Mouse (Mus musculus) limb, embryonic 10.5 days (tissue): ENCODE data around the gene Ube2m. TPM values are rescaled to one million over a fixed set of nuclear protein-coding genes. Genes with fewer than 3 reads are reported as not detected.
A peak's percentile ranks its signal among the peaks of the same experiment; 100 is the strongest.

ENCODE experiments used
- DNase-seq: peaks from one replicate; pipeline ENCODE4 v3.0.0-alpha.2; 2017; ENCODE audit warnings: low spot score
- H3K27ac ChIP-seq: fragments of 300-500 bp; sonication (generic); 2 replicates; pipeline ENCODE4 v1.5.1; 2016; ENCODE audit warnings: mild to moderate bottlenecking
- H3K27me3 ChIP-seq: fragments of 300-500 bp; sonication (generic); 2 replicates; pipeline ENCODE4 v1.6.1; 2016; ENCODE audit warnings: low read depth, mild to moderate bottlenecking; ENCODE audit not compliant: poor library complexity, severe bottlenecking
- H3K36me3 ChIP-seq: fragments of 300-500 bp; sonication (generic); 2 replicates; pipeline ENCODE4 v1.6.1; 2016; ENCODE audit warnings: mild to moderate bottlenecking, moderate library complexity
- H3K4me1 ChIP-seq: fragments of 300-500 bp; sonication (generic); 2 replicates; pipeline ENCODE4 v1.6.1; 2016
- H3K4me3 ChIP-seq: fragments of 300-500 bp; sonication (generic); 2 replicates; pipeline ENCODE4 v1.5.1; 2016; ENCODE audit warnings: mild to moderate bottlenecking, moderate library complexity
- H3K9me3 ChIP-seq: fragments of 300-500 bp; sonication (generic); replicated peaks from 2 replicates; pipeline ENCODE4 v1.6.1; 2016; ENCODE audit warnings: mild to moderate bottlenecking
- WGBS: fragments of 180-500 bp; shearing (Covaris S2); methylation state at CpG from one replicate; pipeline ENCODE4 v1.1.7; 2016; 5-methylcytosine and 5-hydroxymethylcytosine counted together
- polyA plus RNA-seq: library from polyadenylated mRNA; unstranded; fragments of >200 nt; fragmentation: Nextera tagmentation; extraction: Ambion mirVana; gene quantifications from 2 replicates; pipeline ENCODE4 v1.2.1, GENCODE M21; 2016

Gene Ube2m
- polyA plus RNA-seq, 1 experiment from 2014 or later = 182 TPM

DNA sequence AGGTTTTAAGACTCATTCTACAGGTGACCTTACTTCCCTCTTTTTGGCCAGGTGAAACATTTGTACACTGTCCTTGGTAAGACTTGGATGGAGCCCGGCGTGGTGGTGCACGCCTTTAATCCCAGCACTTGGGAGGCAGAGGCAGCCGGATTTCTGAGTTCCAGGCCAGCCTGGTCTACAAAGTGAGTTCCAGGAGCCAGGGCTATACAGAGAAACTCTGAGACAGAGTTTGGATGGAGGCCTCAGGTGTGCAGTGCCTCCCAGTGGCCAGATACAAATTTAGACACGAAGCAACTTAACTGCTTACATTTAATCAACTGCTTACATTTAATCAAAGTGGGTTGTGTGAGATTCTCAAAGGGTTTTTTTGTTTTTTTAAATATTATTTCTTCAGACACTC lies 7.0 kb downstream of the Ube2m start:
- H3K27ac ChIP-seq = no peak overlapping the region
- no peak for DNase-seq
- no peaks in the 10 kb centered on the region for H3K27me3 ChIP-seq
- H3K4me3 ChIP-seq = no peak overlapping the region
- no peaks in the 10 kb centered on the region for H3K9me3 ChIP-seq
- 81% methylated on average over 5 of the region's 5 CpGs for WGBS
- H3K4me1 ChIP-seq = peaks cover 40% of the 10 kb centered on the region
- peaks cover 96% of the 10 kb centered on the region for H3K36me3 ChIP-seq

DNA sequence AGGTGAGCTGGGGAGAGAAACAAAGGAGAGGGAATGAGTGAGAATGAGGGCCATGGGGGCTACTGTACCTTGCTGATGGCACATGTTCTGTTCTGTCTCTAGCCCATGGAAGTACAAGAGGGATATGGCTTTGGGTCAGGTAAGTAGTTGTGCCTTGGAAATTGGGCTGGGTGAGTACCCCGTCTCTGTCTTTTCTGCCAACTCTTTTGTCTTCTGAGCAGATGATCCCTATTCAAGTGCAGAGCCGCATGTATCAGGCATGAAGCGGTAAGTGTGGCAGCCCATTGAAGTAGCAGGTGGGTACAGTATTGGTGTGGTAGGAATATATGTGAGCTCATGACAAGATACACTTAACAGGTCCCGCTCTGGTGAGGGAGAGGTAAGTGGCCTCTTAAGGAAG lies 9.1 kb downstream of the Ube2m start:
- no peak overlapping the region for H3K4me3 ChIP-seq
- H3K4me1 ChIP-seq = peaks cover 32% of the 10 kb centered on the region
- no peaks in the 10 kb centered on the region for H3K9me3 ChIP-seq
- no peak for DNase-seq
- H3K27ac ChIP-seq = no peak overlapping the region
- WGBS = 92% methylated on average over 4 of the region's 4 CpGs
- peaks cover 92% of the 10 kb centered on the region for H3K36me3 ChIP-seq
- H3K27me3 ChIP-seq = no peaks in the 10 kb centered on the region

DNA sequence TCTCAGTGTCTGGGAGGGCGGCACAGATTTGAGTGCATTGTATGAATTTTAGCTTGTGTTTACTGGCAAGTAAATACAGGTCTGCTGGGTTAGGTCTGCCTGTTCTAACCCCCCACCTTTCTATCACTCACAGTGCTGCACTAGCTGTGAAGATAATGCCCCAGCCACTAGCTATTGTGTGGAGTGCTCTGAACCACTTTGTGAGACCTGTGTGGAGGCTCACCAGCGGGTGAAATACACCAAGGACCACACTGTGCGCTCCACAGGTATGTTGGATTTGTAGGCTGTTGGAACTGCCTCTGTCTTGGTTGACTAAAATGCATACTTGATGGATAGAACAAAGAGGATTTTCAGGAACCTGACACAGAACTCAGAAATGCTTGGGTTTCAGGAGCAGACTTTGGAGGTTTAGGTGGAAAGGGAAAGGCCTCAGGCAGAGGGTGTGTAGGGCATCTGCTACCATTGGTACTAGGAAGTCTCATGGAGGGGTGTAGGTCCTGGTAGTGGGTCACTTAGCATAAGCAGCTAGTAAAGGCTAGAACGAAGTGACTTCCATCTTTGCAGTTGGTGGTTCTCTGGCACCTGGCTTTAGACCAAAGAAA lies 12.5 kb downstream of the Ube2m start:
- H3K4me1 ChIP-seq = peaks cover 28% of the 10 kb centered on the region
- DNase-seq = no peak
- H3K36me3 ChIP-seq = peaks cover 58% of the 10 kb centered on the region
- peak overlapping the region; percentile 99 for H3K4me3 ChIP-seq
- WGBS = 31% methylated on average over 4 of the region's 4 CpGs
- no peaks in the 10 kb centered on the region for H3K9me3 ChIP-seq
- no peaks in the 10 kb centered on the region for H3K27me3 ChIP-seq
- peak overlapping the region; percentile 100 for H3K27ac ChIP-seq

- WGBS = under 1% methylated on average over 43 of the region's 44 CpGs
- peak; percentile 85 for DNase-seq
These were observed 13.3 kb downstream of the Ube2m start for GRCm38 (mm10) chr7:13024805-13025204.

DNA sequence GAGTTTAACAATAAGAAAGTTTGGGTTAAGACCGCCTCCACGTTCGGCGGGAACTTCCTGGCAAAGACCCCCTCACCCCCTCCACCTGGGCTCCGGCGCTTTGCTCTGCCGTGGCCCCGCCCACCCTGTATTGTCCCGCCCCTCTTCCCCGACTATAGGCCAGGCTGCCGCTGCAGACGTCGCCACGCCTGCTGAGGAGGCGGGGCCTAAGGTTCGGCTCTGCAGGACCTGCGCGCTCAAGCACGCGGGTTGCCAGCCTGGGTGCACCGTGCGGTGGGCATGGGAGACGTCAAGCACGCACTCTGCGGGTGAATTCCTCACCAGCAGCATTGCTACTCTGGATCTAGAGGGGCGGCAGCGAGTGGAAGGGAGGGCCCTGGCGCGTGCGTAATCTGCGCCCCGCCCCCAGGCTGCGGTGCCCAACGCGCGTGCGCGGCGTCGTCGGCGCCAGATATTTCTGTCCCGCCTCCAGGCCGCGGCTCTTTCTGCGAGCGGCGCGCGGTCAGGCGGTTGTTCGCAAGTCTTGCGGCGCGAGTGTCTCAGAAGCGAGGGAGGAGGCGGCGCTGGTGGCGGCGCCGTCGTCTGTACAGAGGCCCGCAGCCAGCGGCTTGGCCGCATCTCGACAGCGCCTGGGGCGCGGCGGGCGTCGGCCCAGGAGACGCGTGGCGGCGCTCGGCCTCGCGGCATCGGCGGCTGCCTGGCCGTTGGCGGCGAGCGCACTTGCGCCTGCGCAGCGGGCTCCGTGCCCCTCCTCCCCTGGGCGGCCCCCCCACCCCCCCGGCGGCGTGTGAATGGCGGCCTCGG lies 13.9 kb downstream of the Ube2m start:
- Histone ChIP-seq H3K9me3 (no peaks in the 10 kb centered on the region), H3K4me1 (peaks cover 28% of the 10 kb centered on the region), H3K4me3 (peak overlapping the region; percentile 99), H3K36me3 (peaks cover 44% of the 10 kb centered on the region), H3K27me3 (no peaks in the 10 kb centered on the region), H3K27ac (peak overlapping the region; percentile 100)
- DNase-seq = peak; percentile 96
- WGBS = under 1% methylated on average over 95 of the region's 95 CpGs

More at GRCm38 (mm10) chr7:13024805-13025204, 13.3 kb downstream of the Ube2m start:
- H3K9me3 ChIP-seq = no peaks in the 10 kb centered on the region
- H3K36me3 ChIP-seq = peaks cover 50% of the 10 kb centered on the region
- peaks cover 28% of the 10 kb centered on the region for H3K4me1 ChIP-seq
- peak overlapping the region; percentile 99 for H3K4me3 ChIP-seq
- H3K27me3 ChIP-seq = no peaks in the 10 kb centered on the region
- H3K27ac ChIP-seq = peak overlapping the region; percentile 100

DNA sequence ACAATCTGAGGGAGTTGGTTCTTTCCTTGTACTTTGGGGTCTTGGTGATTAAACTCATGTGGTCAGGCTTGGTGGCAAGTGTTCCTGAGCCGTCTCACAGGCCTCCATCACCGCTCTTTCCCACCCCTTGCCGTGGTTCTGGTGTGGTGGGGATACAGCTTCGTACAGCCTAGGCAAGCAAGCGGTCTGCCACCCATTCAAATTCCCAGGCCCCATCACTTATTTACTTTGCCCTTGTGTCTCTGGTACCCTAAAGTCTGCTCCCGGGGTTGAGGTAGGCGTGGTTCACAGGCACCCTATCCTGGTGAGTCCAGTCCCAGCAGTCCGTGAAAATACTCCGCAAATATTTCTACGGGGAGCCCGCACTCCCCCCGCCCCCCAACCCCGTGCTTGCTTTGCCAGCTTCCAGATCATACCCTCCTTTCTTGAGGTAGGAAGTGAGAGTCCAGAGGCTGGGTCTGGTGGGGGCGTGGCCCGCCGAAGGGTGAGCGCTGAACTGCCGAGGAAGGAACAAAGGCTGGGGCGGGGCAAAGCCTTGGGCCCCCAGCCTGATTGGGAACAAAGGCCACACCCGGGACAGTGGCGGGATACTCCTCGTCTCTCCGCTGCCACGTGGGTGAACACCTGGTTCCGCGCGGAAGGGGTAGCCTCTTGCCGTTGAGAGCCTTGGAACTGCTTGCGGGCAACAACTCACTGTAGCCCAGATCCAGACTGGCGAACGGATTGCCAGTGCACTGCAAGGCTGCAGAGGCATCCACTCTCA lies 15.1 kb downstream of the Ube2m start:
- Histone ChIP-seq H3K27ac (peak overlapping the region; percentile 100), H3K9me3 (no peaks in the 10 kb centered on the region), H3K4me1 (peaks cover 28% of the 10 kb centered on the region), H3K36me3 (peaks cover 32% of the 10 kb centered on the region), H3K27me3 (no peaks in the 10 kb centered on the region), H3K4me3 (peak overlapping the region; percentile 99)
- peak; percentile 96 for DNase-seq
- 4% methylated on average over 31 of the region's 31 CpGs for WGBS

DNA sequence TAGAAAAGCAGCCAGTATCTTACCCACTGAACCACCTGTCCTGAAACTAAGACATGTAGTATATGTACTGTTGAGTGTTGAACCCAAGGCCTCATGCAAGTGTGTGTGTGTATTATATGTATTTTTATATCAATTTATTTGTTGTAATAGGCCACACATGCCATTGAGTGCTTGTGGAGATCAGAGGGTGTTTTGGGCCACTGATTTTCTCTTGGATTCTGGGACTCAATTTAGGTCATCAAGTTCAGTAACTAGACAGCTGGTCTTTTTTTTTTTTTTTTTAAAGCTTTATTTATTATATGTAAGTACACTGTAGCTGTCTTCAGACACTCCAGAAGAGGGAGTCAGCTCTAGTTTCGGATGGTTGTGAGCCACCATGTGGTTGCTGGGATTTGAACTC lies 22.9 kb downstream of the Ube2m start:
- no peak for DNase-seq
- Histone ChIP-seq H3K27ac (no peak overlapping the region), H3K27me3 (no peaks in the 10 kb centered on the region), H3K9me3 (no peaks in the 10 kb centered on the region), H3K4me1 (peaks cover 5% of the 10 kb centered on the region), H3K36me3 (no peaks in the 10 kb centered on the region), H3K4me3 (no peak overlapping the region)
- 89% methylated on average over 1 of the region's 1 CpGs for WGBS

DNA sequence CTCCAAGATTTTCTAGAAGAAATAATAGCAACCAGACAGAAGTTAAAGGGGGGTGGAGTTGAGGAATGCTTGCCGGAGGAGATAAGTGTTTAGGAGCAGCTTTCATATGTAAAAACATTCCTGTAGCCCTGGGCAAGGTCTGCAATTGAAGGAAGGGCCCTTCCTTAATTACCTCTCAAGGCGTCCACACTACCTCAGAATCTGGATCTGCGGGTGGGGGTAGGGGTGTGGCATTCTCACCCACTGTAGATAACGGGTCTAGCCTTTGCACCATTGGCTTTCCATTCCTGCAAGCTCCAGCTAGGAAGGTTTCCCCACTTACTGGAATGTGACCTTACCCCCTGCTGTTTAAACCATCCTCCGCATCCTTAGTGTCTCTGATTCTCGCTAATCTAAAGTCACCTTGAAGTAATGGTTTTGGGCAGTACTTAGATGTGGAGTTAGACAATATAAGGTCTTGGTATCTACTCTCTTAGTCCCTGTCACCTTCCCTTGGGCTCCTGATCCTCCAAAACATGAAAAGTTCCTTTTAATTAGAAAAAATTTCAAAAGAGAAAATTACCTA lies 23.7 kb downstream of the Ube2m start:
- no peaks in the 10 kb centered on the region for H3K36me3 ChIP-seq
- H3K4me1 ChIP-seq = peaks cover 6% of the 10 kb centered on the region
- DNase-seq = no peak
- 38% methylated on average over 6 of the region's 6 CpGs for WGBS
- no peaks in the 10 kb centered on the region for H3K9me3 ChIP-seq
- no peaks in the 10 kb centered on the region for H3K27me3 ChIP-seq
- no peak overlapping the region for H3K4me3 ChIP-seq
- H3K27ac ChIP-seq = no peak overlapping the region

GRCm38 (mm10) chr7:13013671-13014070 lies 24.4 kb downstream of the Ube2m start:
- H3K9me3 ChIP-seq = no peaks in the 10 kb centered on the region
- peaks cover 9% of the 10 kb centered on the region for H3K4me1 ChIP-seq
- WGBS = 74% methylated on average over 4 of the region's 4 CpGs
- no peak for DNase-seq
- no peak overlapping the region for H3K27ac ChIP-seq
- H3K27me3 ChIP-seq = no peaks in the 10 kb centered on the region
- no peak overlapping the region for H3K4me3 ChIP-seq
- H3K36me3 ChIP-seq = no peaks in the 10 kb centered on the region

GRCm38 (mm10) chr7:13010005-13010908 lies 27.8 kb downstream of the Ube2m start, which contains the start of gene Zbtb45:
Gene Zbtb45 (minus strand): TSS chr7:13010034.
- no peaks in the 10 kb centered on the region for H3K9me3 ChIP-seq
- peak within 1 kb of the TSS; percentile 65 for H3K4me3 ChIP-seq
- peaks cover 29% of the 10 kb centered on the region for H3K36me3 ChIP-seq
- DNase-seq = no peak
- 21% methylated on average over 26 of the region's 26 CpGs for WGBS
- H3K4me1 ChIP-seq = peaks cover 31% of the 10 kb centered on the region
- peak within 1 kb of the TSS; percentile 92 for H3K27ac ChIP-seq
- H3K27me3 ChIP-seq = peaks cover 27% of the 10 kb centered on the region

GRCm38 (mm10) chr7:13009143-13010004 lies 28.7 kb downstream of the Ube2m start:
- Histone ChIP-seq H3K4me3 (peak overlapping the region; percentile 65), H3K9me3 (no peaks in the 10 kb centered on the region), H3K27me3 (peaks cover 27% of the 10 kb centered on the region), H3K36me3 (peaks cover 37% of the 10 kb centered on the region), H3K4me1 (peaks cover 31% of the 10 kb centered on the region), H3K27ac (peak overlapping the region; percentile 92)
- DNase-seq = peak; percentile 98
- WGBS = under 1% methylated on average over 42 of the region's 42 CpGs
